Mouse (Mus musculus): ENCODE measurements around the gene Gm44790. TPM values are rescaled to one million over a fixed set of nuclear protein-coding genes. Genes with fewer than 3 reads are reported as not detected.

The Gm44790 gene
- total RNA-seq, 2 experiments from 2014 or later: 0.92 to 3.0 TPM

Other genes with a start within 250 kb of the Gm44790 start
- gene Tgfa, start 231.4 kb upstream of the Gm44790 start, total RNA-seq (2021): 10 to 100 TPM; 34.1 to 36.6 TPM
- 10 to 100 TPM; 32.8 TPM for gene Fam136a, start 61.0 kb upstream of the Gm44790 start, total RNA-seq (2021)
- 10 to 100 TPM; 77.8 to 78.4 TPM for gene Snrpg, start 55.4 kb upstream of the Gm44790 start, total RNA-seq (2021)
- gene Pcyox1, start 29.5 kb upstream of the Gm44790 start, total RNA-seq (2021): 100 to 1,000 TPM in 1 of 2 experiments, 10 to 100 TPM in 1; 96.7 to 126 TPM
- 100 to 1,000 TPM; 114 to 168 TPM for gene Tia1, start 22.4 kb upstream of the Gm44790 start, total RNA-seq (2021)
- 10 to 100 TPM; 16.1 to 17.4 TPM for gene C87436, start 11.7 kb downstream of the Gm44790 start, total RNA-seq (2021)
- gene Pcbp1, start 99.7 kb downstream of the Gm44790 start, total RNA-seq (2021): 100 to 1,000 TPM; 187 to 192 TPM
- 1 to 10 TPM; 1.4 to 1.5 TPM for gene Asprv1, start 201.5 kb downstream of the Gm44790 start, total RNA-seq (2021)
- gene Mxd1, start 242.5 kb downstream of the Gm44790 start, total RNA-seq (2021): 10 to 100 TPM; 19.2 to 21.2 TPM